Mouse (Mus musculus): Measurements from ENCODE around the gene Sycn. TPM values are rescaled to one million over a fixed set of nuclear protein-coding genes. Genes with fewer than 3 reads are reported as not detected.

The Sycn gene
- total and polyA plus RNA-seq, 3 experiments: not detected

DNA sequence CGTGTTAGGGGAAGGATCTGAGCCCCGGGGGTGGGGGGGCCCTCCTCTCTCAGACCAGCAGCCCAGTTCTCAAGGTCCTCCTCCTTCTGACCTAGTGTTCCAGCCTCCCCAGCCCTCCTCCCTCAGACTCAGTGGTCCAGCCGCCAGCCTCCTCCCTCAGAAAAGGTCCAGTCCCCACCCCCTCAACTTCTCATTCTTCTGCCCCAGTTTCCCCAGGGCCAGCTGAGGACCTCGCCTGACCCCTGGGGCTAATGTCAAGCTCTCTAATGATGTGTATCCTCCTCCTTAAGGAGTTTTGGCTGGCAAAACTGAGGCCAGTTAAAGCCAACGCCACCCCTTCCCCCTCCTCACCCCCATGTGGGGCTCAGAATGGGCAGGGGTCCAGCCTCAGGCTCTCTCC, 6.5 kb downstream of the Sycn start, which contains the start of gene Nccrp1:
Gene Nccrp1, minus strand, starts transcription at position 101 of the 400 bp plus-strand sequence.
- TF ChIP-seq KAT2A (conservative IDR thresholded peaks at IDR 0.05; ENCODE audit: low read depth, low read length): no peak
- TF ChIP-seq GABPA (IDR thresholded peaks at IDR 0.05; ENCODE audit: low read depth, low read length): no peak
- no peak for TF ChIP-seq POLR2AphosphoS2 (IDR thresholded peaks at IDR 0.05; ENCODE audit: low read length)
- Histone ChIP-seq H3K36me3 (ENCODE audit: control insufficient read depth in 1 of 2, insufficient read depth in 2 of 2, low read length in 2 of 2) (no peaks in the 10 kb centered on the region), H3K9ac (ENCODE audit: control insufficient read depth, low read depth, low read length, poor library complexity, severe bottlenecking) (0 out of 2 replicates have a peak within 1 kb of the TSS, but pooled peaks have one; percentile 3), H3K9me3 (replicated peaks; ENCODE audit: insufficient read depth, low read length) (no peaks in the 10 kb centered on the region), H3K79me2 (ENCODE audit: control insufficient read depth, insufficient read depth, low read length, poor library complexity) (no peaks in the 10 kb centered on the region), H3K27me3 (ENCODE audit: control insufficient read depth in 1 of 2, insufficient read depth in 2 of 2, low read length in 2 of 2) (peaks cover 0 to 2% of the 10 kb centered on the region in 2 experiments; a peak in 1 of 4 replicates), H3K27ac (ENCODE audit: control insufficient read depth, low read depth, low read length) (no peak within 1 kb of the TSS), H3K4me3 (ENCODE audit: control insufficient read depth in 1 of 2, insufficient read depth in 1 of 2, low read depth in 2 of 2, low read length in 2 of 2) (no peak within 1 kb of the TSS), H3K4me1 (ENCODE audit: control insufficient read depth in 1 of 2, insufficient read depth in 2 of 2, low read length in 2 of 2) (0 out of 4 replicates have a peak, but pooled peaks cover 0 to 3% of the 10 kb centered on the region in 2 experiments)
- no peak for DNase-seq (ENCODE audit: low read depth, low spot score)

DNA sequence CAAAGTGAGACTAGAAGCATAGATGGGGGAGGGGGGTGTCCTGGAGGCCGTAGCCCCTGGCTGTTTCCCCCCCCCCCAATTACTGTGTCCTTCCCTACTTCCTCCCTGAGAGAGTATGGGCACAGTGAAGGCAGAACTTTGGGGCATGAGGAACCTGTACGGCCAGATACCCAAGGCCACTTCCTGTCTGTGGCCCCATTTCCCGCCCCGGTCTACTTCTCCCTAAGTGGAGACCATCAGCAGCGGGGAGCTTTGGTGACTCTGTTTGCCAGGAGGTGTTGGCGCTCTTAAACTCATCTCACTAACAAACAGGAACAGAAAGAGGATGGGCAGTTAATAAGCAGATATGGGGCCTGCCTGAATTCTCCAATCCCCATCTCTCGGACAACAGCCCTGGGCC, 6.9 kb downstream of the Sycn start:
- H3K27ac ChIP-seq (ENCODE audit: control insufficient read depth, low read depth, low read length): no peak overlapping the region
- 0 out of 4 replicates have a peak, but pooled peaks cover 0 to 3% of the 10 kb centered on the region in 2 experiments for H3K4me1 ChIP-seq (ENCODE audit: control insufficient read depth in 1 of 2, insufficient read depth in 2 of 2, low read length in 2 of 2)
- H3K36me3 ChIP-seq (ENCODE audit: control insufficient read depth in 1 of 2, insufficient read depth in 2 of 2, low read length in 2 of 2): no peaks in the 10 kb centered on the region
- peaks cover 0 to 2% of the 10 kb centered on the region in 2 experiments; a peak in 1 of 4 replicates for H3K27me3 ChIP-seq (ENCODE audit: control insufficient read depth in 1 of 2, insufficient read depth in 2 of 2, low read length in 2 of 2)
- no peak overlapping the region for H3K4me3 ChIP-seq (ENCODE audit: control insufficient read depth in 1 of 2, insufficient read depth in 1 of 2, low read depth in 2 of 2, low read length in 2 of 2)
- H3K9me3 ChIP-seq (replicated peaks; ENCODE audit: insufficient read depth, low read length): no peaks in the 10 kb centered on the region
- no peaks in the 10 kb centered on the region for H3K79me2 ChIP-seq (ENCODE audit: control insufficient read depth, insufficient read depth, low read length, poor library complexity)
- peak; percentile 16 for DNase-seq (ENCODE audit: low read depth, low spot score)
- TF ChIP-seq MYB (IDR thresholded peaks at IDR 0.05; ENCODE audit: low read depth, low read length) (no peak), ETS1 (IDR thresholded peaks at IDR 0.05; ENCODE audit: low read depth, low read length) (no peak), MXI1 (IDR thresholded peaks at IDR 0.05; ENCODE audit: low read depth, low read length) (no peak), POLR2AphosphoS2 (IDR thresholded peaks at IDR 0.05; ENCODE audit: low read length) (no peak), ZMIZ1 (IDR thresholded peaks at IDR 0.05; ENCODE audit: low read depth, low read length) (no peak), JUND (IDR thresholded peaks at IDR 0.05; ENCODE audit: low read depth, low read length) (no peak), SIN3A (IDR thresholded peaks at IDR 0.05; ENCODE audit: low read length) (no peak), KAT2A (conservative IDR thresholded peaks at IDR 0.05; ENCODE audit: low read depth, low read length) (no peak), HCFC1 (IDR thresholded peaks at IDR 0.05; ENCODE audit: low read depth, low read length) (no peak), RAD21 (IDR thresholded peaks at IDR 0.05; ENCODE audit: low read depth, low read length) (no peak), CHD1 (IDR thresholded peaks at IDR 0.05; ENCODE audit: low read depth, low read length) (no peak), ZC3H11A (IDR thresholded peaks at IDR 0.05; ENCODE audit: low read depth, low read length) (no peak), MYC (IDR thresholded peaks at IDR 0.05; ENCODE audit: low read depth, low read length) (no peak), MAZ (IDR thresholded peaks at IDR 0.05; ENCODE audit: low read depth, low read length) (no peak), EP300 (IDR thresholded peaks at IDR 0.05; ENCODE audit: low read depth in 1 of 2, low read length in 2 of 2) (no peak), GATA1 (IDR thresholded peaks at IDR 0.05; ENCODE audit: low read depth, low read length) (no peak)
- 0 out of 2 replicates have a peak overlapping the region, but pooled peaks have one; percentile 3 for H3K9ac ChIP-seq (ENCODE audit: control insufficient read depth, low read depth, low read length, poor library complexity, severe bottlenecking)

Measured in MEL (cell line).